Mouse (Mus musculus): ENCODE data around the gene Nrf1. TPM values are rescaled to one million over a fixed set of nuclear protein-coding genes. Genes with fewer than 3 reads are reported as not detected.

Nrf1 gene
- 60.9 and 62.5 TPM in 2 replicates for polyA plus RNA-seq (2014; fragmentation: Nextera tagmentation; extraction: Ambion mirVana)

DNA sequence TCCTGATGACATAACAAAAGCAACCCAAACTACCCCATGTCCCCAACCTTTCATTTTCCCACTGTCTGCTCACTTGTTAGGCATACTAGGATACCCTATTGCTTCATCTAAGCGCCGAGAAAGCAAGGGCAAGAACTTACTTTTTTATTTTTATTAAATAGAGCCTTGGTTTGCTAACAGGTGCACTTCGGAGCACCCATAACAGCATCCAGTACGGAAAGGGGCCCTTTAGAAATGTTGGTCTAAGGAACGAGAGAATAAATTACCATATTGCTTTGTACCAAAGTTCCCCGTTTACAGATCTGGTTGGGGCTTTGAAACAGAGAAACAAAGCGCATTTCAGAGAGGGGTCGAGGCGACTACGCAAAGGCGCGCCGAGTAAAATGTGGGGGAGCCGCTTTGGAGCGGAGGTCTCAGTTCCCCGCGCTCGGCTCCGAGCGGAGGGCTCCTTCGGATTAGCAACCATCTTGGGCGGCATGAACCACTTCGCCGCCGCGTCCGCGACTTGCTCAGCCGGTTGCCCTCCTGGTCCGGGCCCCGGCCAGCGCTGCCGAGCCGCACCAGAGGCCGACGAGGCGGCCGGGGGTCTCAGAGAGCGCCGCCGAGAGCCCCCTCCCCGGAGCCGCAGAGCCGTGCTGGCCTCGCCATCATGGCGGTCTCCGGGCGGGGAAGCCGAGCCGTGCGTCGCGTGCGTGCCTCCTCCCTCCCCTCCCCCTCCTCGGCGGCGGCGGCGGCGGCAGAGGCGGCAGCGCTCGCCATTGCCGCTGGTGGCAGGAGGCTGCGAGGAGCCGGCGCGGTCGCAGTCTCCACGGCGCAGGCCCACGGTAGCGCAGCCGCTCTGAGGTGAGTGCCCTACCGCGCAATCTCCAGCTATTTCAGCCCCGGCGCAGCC, at the start of gene Nrf1:
Nrf1 (plus strand) TSS at position 718 of the 892 bp plus-strand sequence.
- H3K27me3 ChIP-seq (ENCODE audit: control insufficient read depth, insufficient read depth, low read length): no peaks in the 10 kb centered on the region
- H3K9me3 ChIP-seq (ENCODE audit: control insufficient read depth, low read depth, low read length): no peaks in the 10 kb centered on the region
- peak within 1 kb of the TSS; percentile 97 for H3K4me3 ChIP-seq (ENCODE audit: low read depth, low read length)
- ATAC-seq (ENCODE audit: insufficient number of reproducible peaks, insufficient read depth, low FRiP score, low read depth): peak; percentile 92
- H3K9ac ChIP-seq (replicated peaks; ENCODE audit: low read depth, low read length): peak within 1 kb of the TSS; percentile 100
- peaks cover 9% of the 10 kb centered on the region; the same call in 1 of the 2 replicates for H3K4me1 ChIP-seq (ENCODE audit: control insufficient read depth, insufficient read depth, low read length)
- under 1% methylated on average over 67 of the region's 78 CpGs for WGBS
- peak within 1 kb of the TSS; percentile 100 for H3K27ac ChIP-seq (ENCODE audit: low read length)
- no peaks in the 10 kb centered on the region for H3K36me3 ChIP-seq (ENCODE audit: control insufficient read depth, insufficient read depth, low read length)
- H3K4me2 ChIP-seq (replicated peaks; ENCODE audit: low read depth, low read length): peak within 1 kb of the TSS; percentile 68

DNA sequence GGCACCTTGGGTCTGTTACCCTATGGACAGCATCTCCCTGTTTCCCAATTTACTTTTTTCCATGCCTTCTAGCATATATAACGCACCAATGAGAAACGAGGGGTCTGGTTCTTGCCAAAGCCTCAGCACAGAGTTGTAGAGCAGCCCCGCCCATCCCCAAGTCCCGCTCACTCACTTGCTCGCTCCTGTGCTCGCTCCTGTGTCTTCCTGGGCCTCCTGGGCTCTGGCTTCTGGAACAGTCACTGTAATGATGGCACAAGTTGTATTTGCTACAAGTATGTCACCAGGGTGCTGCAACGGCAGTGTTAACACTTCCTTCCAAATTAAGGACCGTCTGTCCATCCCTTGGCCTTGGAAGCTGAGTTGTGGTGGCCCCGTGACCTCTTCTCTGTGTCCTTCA, 49.6 kb upstream of the Nrf1 start:
- Histone ChIP-seq H3K4me2 (replicated peaks; ENCODE audit: low read depth, low read length) (no peak overlapping the region), H3K4me3 (ENCODE audit: low read depth, low read length) (no peak overlapping the region), H3K4me1 (ENCODE audit: control insufficient read depth, insufficient read depth, low read length) (no peaks in the 10 kb centered on the region), H3K27me3 (ENCODE audit: control insufficient read depth, insufficient read depth, low read length) (no peaks in the 10 kb centered on the region), H3K27ac (ENCODE audit: low read length) (no peak overlapping the region), H3K36me3 (ENCODE audit: control insufficient read depth, insufficient read depth, low read length) (no peaks in the 10 kb centered on the region), H3K9ac (replicated peaks; ENCODE audit: low read depth, low read length) (no peak overlapping the region), H3K9me3 (ENCODE audit: control insufficient read depth, low read depth, low read length) (no peaks in the 10 kb centered on the region)
- ATAC-seq (ENCODE audit: insufficient number of reproducible peaks, insufficient read depth, low FRiP score, low read depth): no peak
- 68% methylated on average over 9 of the region's 9 CpGs for WGBS

DNA sequence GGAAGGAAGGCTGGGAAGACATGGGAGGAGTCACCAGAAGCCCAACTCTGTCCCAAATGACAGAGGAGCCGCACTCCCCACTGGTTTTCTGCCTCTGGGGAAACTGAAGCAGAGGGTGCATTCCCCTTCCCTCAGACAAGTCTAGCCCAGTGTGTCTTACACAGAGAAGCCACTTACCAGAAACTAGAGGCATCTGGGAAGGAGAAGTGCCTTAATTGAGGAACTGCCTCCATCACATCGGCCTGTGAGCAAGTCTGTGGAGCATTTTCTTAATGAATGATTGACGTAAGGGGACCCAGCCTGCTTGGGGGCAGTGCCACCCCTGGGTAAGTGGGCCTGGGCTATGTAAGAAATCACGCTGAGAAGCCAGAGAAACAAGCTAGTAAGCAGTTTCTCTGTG, 49.0 kb upstream of the Nrf1 start:
- Histone ChIP-seq H3K4me3 (ENCODE audit: low read depth, low read length) (no peak overlapping the region), H3K27me3 (ENCODE audit: control insufficient read depth, insufficient read depth, low read length) (no peaks in the 10 kb centered on the region), H3K36me3 (ENCODE audit: control insufficient read depth, insufficient read depth, low read length) (no peaks in the 10 kb centered on the region), H3K9ac (replicated peaks; ENCODE audit: low read depth, low read length) (no peak overlapping the region), H3K4me2 (replicated peaks; ENCODE audit: low read depth, low read length) (no peak overlapping the region), H3K4me1 (ENCODE audit: control insufficient read depth, insufficient read depth, low read length) (no peaks in the 10 kb centered on the region), H3K27ac (ENCODE audit: low read length) (no peak overlapping the region), H3K9me3 (ENCODE audit: control insufficient read depth, low read depth, low read length) (no peaks in the 10 kb centered on the region)
- 61% methylated on average over 4 of the region's 4 CpGs for WGBS
- no peak for ATAC-seq (ENCODE audit: insufficient number of reproducible peaks, insufficient read depth, low FRiP score, low read depth)

DNA sequence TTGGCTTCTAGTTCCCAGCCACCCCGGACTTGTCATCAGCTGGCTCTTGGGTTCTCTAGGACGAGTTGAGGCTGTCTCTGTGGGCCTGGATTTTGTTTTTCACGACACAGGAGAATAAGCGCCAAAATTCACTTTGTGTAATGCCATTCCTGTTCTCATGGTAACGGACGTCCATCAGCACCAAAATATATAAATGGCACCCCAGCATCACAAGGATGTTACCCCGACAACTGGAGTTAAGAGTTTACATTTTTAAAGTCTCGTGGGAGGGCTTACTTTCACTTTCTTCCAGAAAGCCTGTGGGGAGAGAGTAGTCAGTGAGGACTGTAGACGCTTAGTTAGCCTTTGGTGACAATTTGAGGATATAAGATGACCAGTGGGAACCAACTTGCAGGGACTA, 45.2 kb upstream of the Nrf1 start:
- Histone ChIP-seq H3K9ac (replicated peaks; ENCODE audit: low read depth, low read length) (no peak overlapping the region), H3K4me2 (replicated peaks; ENCODE audit: low read depth, low read length) (no peak overlapping the region), H3K27ac (ENCODE audit: low read length) (no peak overlapping the region), H3K36me3 (ENCODE audit: control insufficient read depth, insufficient read depth, low read length) (no peaks in the 10 kb centered on the region), H3K27me3 (ENCODE audit: control insufficient read depth, insufficient read depth, low read length) (no peaks in the 10 kb centered on the region), H3K4me3 (ENCODE audit: low read depth, low read length) (no peak overlapping the region), H3K4me1 (ENCODE audit: control insufficient read depth, insufficient read depth, low read length) (no peaks in the 10 kb centered on the region), H3K9me3 (ENCODE audit: control insufficient read depth, low read depth, low read length) (no peaks in the 10 kb centered on the region)
- 72% methylated on average over 9 of the region's 9 CpGs for WGBS
- no peak for ATAC-seq (ENCODE audit: insufficient number of reproducible peaks, insufficient read depth, low FRiP score, low read depth)

DNA sequence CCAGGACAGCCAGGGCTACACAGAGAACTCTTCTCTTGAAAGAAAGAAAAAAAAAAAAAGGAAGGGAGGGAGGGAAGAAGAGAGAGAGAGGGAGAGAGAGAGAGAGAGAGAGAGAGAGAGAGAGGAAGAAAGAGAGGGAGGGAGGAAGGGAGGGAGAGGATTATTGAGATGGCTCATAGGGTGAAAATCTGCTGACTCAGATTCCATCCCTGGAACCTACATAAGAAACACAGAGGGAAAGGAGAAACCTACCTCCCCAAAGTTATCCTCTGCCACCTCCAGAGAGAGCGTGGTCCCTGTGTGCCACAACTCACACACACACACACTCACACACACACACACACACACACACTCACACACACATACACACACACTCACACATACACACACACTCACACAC, 41.9 kb upstream of the Nrf1 start:
- H3K27me3 ChIP-seq (ENCODE audit: control insufficient read depth, insufficient read depth, low read length): no peaks in the 10 kb centered on the region
- H3K27ac ChIP-seq (ENCODE audit: low read length): no peak overlapping the region
- 89% methylated on average over 1 of the region's 1 CpGs for WGBS
- no peaks in the 10 kb centered on the region for H3K4me1 ChIP-seq (ENCODE audit: control insufficient read depth, insufficient read depth, low read length)
- H3K9me3 ChIP-seq (ENCODE audit: control insufficient read depth, low read depth, low read length): no peaks in the 10 kb centered on the region
- H3K36me3 ChIP-seq (ENCODE audit: control insufficient read depth, insufficient read depth, low read length): no peaks in the 10 kb centered on the region
- no peak overlapping the region for H3K4me2 ChIP-seq (replicated peaks; ENCODE audit: low read depth, low read length)
- H3K4me3 ChIP-seq (ENCODE audit: low read depth, low read length): no peak overlapping the region
- no peak overlapping the region for H3K9ac ChIP-seq (replicated peaks; ENCODE audit: low read depth, low read length)
- no peak for ATAC-seq (ENCODE audit: insufficient number of reproducible peaks, insufficient read depth, low FRiP score, low read depth)

DNA sequence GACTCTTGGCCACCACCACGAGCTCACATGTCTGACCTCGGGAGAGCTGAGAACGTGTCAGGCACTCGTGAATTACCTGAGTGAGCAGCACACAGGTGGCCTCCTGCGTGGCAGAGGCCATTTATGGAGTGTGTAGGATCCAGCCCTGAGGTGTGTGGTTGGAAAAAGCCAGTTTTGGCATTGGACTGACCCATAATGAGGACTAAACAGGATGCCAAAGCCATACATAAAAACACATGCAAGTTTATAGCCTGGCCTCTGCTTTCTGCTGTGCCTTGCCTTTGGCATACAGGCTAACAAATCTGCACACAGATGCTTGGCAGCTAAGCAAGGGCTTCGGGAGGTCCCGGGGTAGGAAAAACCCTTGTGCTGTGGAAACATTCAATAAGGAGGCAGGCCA, 38.6 kb upstream of the Nrf1 start:
- ATAC-seq (ENCODE audit: insufficient number of reproducible peaks, insufficient read depth, low FRiP score, low read depth): no peak
- no peak overlapping the region for H3K4me2 ChIP-seq (replicated peaks; ENCODE audit: low read depth, low read length)
- no peaks in the 10 kb centered on the region for H3K36me3 ChIP-seq (ENCODE audit: control insufficient read depth, insufficient read depth, low read length)
- WGBS: 79% methylated on average over 7 of the region's 7 CpGs
- H3K9me3 ChIP-seq (ENCODE audit: control insufficient read depth, low read depth, low read length): no peaks in the 10 kb centered on the region
- H3K9ac ChIP-seq (replicated peaks; ENCODE audit: low read depth, low read length): no peak overlapping the region
- H3K4me1 ChIP-seq (ENCODE audit: control insufficient read depth, insufficient read depth, low read length): no peaks in the 10 kb centered on the region
- H3K4me3 ChIP-seq (ENCODE audit: low read depth, low read length): no peak overlapping the region
- H3K27ac ChIP-seq (ENCODE audit: low read length): no peak overlapping the region
- no peaks in the 10 kb centered on the region for H3K27me3 ChIP-seq (ENCODE audit: control insufficient read depth, insufficient read depth, low read length)

DNA sequence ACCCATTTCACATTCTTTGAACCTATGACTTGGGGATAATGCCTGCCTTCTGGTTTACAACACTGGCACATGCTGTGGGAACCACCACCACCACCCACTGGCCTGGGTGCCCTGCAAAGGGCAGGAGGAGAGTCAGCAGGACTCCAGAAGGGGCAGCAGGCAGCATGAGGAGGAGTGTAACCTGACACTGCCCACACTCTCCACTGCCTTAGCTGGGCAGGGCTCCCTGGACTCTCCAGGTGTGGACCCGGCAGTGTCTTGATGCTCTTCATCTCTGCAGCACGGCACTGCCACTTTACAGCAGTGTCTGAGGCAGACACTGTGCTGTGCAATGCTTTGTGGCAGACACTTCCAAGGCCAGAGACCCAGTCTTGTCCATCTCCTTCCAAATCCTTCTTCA, 34.3 kb upstream of the Nrf1 start:
- ATAC-seq (ENCODE audit: insufficient number of reproducible peaks, insufficient read depth, low FRiP score, low read depth): no peak
- no peak overlapping the region for H3K4me3 ChIP-seq (ENCODE audit: low read depth, low read length)
- 31% methylated on average over 2 of the region's 2 CpGs for WGBS
- H3K27me3 ChIP-seq (ENCODE audit: control insufficient read depth, insufficient read depth, low read length): no peaks in the 10 kb centered on the region
- H3K9ac ChIP-seq (replicated peaks; ENCODE audit: low read depth, low read length): no peak overlapping the region
- H3K9me3 ChIP-seq (ENCODE audit: control insufficient read depth, low read depth, low read length): no peaks in the 10 kb centered on the region
- H3K4me1 ChIP-seq (ENCODE audit: control insufficient read depth, insufficient read depth, low read length): no peaks in the 10 kb centered on the region
- no peaks in the 10 kb centered on the region for H3K36me3 ChIP-seq (ENCODE audit: control insufficient read depth, insufficient read depth, low read length)
- H3K27ac ChIP-seq (ENCODE audit: low read length): no peak overlapping the region
- no peak overlapping the region for H3K4me2 ChIP-seq (replicated peaks; ENCODE audit: low read depth, low read length)

DNA sequence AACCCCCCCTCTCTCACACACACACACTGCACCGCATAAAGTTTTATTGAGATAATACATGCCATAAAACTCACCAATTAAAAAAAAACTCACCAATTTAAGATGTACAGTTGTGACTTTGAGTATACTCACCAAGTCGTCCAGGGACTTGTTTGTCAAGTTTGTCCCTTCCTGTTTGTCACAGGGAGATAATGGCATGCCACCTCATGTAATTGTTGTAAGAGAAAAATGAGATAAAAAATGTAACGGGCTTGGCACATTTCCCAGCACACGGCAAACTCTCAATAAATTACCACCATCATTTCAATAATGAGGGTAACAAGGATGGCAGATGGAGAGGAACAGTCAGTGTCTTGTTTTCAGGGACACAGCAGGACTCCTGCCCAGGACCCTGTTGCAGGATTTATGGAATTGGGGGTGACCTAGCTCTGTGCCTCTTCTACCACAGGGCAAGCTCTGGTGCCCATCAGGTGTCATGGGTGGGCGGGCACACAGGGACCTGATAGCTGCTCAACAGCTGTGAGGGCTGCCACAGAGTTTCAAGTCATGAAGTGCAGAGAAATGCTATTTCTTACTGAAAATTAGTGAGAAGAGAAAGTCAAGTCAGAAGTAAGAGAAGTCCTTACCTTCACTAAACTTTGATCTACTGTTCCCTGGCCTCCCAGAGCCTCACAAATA, 33.5 kb upstream of the Nrf1 start:
- no peak overlapping the region for H3K9ac ChIP-seq (replicated peaks; ENCODE audit: low read depth, low read length)
- no peaks in the 10 kb centered on the region for H3K9me3 ChIP-seq (ENCODE audit: control insufficient read depth, low read depth, low read length)
- H3K36me3 ChIP-seq (ENCODE audit: control insufficient read depth, insufficient read depth, low read length): no peaks in the 10 kb centered on the region
- no peak overlapping the region for H3K4me3 ChIP-seq (ENCODE audit: low read depth, low read length)
- no peak for ATAC-seq (ENCODE audit: insufficient number of reproducible peaks, insufficient read depth, low FRiP score, low read depth)
- H3K27ac ChIP-seq (ENCODE audit: low read length): no peak overlapping the region
- no peak overlapping the region for H3K4me2 ChIP-seq (replicated peaks; ENCODE audit: low read depth, low read length)
- WGBS: 80% methylated on average over 5 of the region's 5 CpGs
- no peaks in the 10 kb centered on the region for H3K27me3 ChIP-seq (ENCODE audit: control insufficient read depth, insufficient read depth, low read length)
- no peaks in the 10 kb centered on the region for H3K4me1 ChIP-seq (ENCODE audit: control insufficient read depth, insufficient read depth, low read length)
